Mouse (Mus musculus) embryonic facial prominence, embryonic 12.5 days (tissue): ENCODE measurements around the gene Yaf2. TPM values are rescaled to one million over a fixed set of nuclear protein-coding genes. Genes with fewer than 3 reads are reported as not detected.

ENCODE experiments used
- ATAC-seq: fragments of 200-750 bp; cut with Nextera tagmentation; 2 replicates; pipeline ENCODE4 v1.8.0; 2017; ENCODE audit not compliant: insufficient number of reproducible peaks, insufficient read depth, low FRiP score, low TSS enrichment
- H3K27ac ChIP-seq: fragments of 300-500 bp; sonication (generic); 2 replicates; pipeline ENCODE4 v1.5.1; 2016; ENCODE audit warnings: mild to moderate bottlenecking
- H3K27me3 ChIP-seq: fragments of 300-500 bp; sonication (generic); 2 replicates; pipeline ENCODE4 v1.6.1; 2016; ENCODE audit warnings: mild to moderate bottlenecking, moderate library complexity
- H3K36me3 ChIP-seq: fragments of 300-500 bp; sonication (generic); 2 replicates; pipeline ENCODE4 v1.6.1; 2016; ENCODE audit warnings: mild to moderate bottlenecking
- H3K4me1 ChIP-seq: fragments of 300-500 bp; sonication (generic); 2 replicates; pipeline ENCODE4 v1.6.1; 2016
- H3K4me2 ChIP-seq: fragments of 300-500 bp; sonication (generic); replicated peaks from 2 replicates; pipeline ENCODE4 v1.6.1; 2016; ENCODE audit warnings: mild to moderate bottlenecking, moderate library complexity
- H3K4me3 ChIP-seq: fragments of 300-500 bp; sonication (generic); 2 replicates; pipeline ENCODE4 v1.5.1; 2016; ENCODE audit warnings: mild to moderate bottlenecking
- H3K9ac ChIP-seq: fragments of 300-500 bp; sonication (generic); 2 replicates; pipeline ENCODE4 v1.6.1; 2016; ENCODE audit warnings: mild to moderate bottlenecking, moderate library complexity
- H3K9me3 ChIP-seq: fragments of 300-500 bp; sonication (generic); 2 replicates; pipeline ENCODE4 v1.6.1; 2016; ENCODE audit warnings: mild to moderate bottlenecking, moderate library complexity
- WGBS: fragments of 180-500 bp; shearing (Covaris S2); methylation state at CpG from one replicate; pipeline ENCODE4 v1.1.7; 2016; 5-methylcytosine and 5-hydroxymethylcytosine counted together
- polyA plus RNA-seq: library from polyadenylated mRNA; unstranded; fragments of >200 nt; fragmentation: Nextera tagmentation; extraction: Ambion mirVana; gene quantifications from 2 replicates; pipeline ENCODE4 v1.2.1, GENCODE M21; 2016

Gene Yaf2
- polyA plus RNA-seq, 1 experiment from 2014 or later, result 68.5 TPM

DNA sequence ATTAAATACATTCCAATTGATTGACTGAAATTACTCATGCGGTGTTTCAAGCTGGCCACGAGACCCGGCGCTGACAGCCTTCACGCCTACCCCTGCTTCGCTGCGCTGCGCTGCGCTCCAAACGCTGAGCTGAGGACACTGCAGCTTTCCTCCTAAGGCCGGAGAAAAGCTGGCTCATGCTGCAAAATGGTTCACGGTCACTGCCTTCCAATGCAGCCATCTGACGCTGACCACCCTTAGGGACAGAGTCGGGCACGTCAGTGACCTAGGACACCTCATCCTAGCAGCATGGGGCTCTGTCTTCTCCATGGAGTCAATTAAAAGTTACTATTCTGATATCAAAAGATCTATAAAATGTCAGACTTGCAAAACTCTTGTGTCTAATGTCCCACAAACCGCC is 70.4 kb downstream of the Yaf2 start:
- Histone ChIP-seq H3K36me3 (0 out of 2 replicates have a peak, but pooled peaks cover 2% of the 10 kb centered on the region), H3K4me2 (no peak overlapping the region), H3K27me3 (no peaks in the 10 kb centered on the region), H3K4me3 (no peak overlapping the region), H3K9ac (no peak overlapping the region), H3K9me3 (no peaks in the 10 kb centered on the region), H3K4me1 (0 out of 2 replicates have a peak, but pooled peaks cover 12% of the 10 kb centered on the region), H3K27ac (no peak overlapping the region)
- no peak for ATAC-seq
- WGBS, result 73% methylated on average over 16 of the region's 16 CpGs

DNA sequence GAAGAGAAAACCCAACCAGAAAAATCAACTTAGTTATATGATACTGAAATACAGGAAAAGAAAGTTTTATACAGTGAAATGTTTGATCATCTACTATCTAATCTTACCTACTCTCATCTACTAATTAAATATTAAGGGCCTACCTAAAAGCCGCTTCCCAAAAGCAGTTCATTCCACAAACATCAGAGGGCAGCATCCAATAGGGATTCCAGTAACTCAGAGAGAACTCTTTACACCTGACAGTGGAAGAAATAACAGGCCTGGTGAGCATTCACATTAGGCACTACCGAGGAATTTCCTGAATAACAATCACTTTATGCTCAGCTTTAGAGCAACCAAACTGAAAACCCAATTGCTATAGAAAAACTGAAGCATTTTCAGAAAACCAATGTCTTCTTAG is 71.0 kb downstream of the Yaf2 start:
- H3K9me3 ChIP-seq, result no peaks in the 10 kb centered on the region
- H3K27me3 ChIP-seq, result no peaks in the 10 kb centered on the region
- 0 out of 2 replicates have a peak, but pooled peaks cover 11% of the 10 kb centered on the region for H3K4me1 ChIP-seq
- no peak overlapping the region for H3K4me3 ChIP-seq
- H3K4me2 ChIP-seq, result no peak overlapping the region
- 0 out of 2 replicates have a peak, but pooled peaks cover 4% of the 10 kb centered on the region for H3K36me3 ChIP-seq
- 54% methylated on average over 2 of the region's 2 CpGs for WGBS
- H3K27ac ChIP-seq, result no peak overlapping the region
- no peak overlapping the region for H3K9ac ChIP-seq
- no peak for ATAC-seq

DNA sequence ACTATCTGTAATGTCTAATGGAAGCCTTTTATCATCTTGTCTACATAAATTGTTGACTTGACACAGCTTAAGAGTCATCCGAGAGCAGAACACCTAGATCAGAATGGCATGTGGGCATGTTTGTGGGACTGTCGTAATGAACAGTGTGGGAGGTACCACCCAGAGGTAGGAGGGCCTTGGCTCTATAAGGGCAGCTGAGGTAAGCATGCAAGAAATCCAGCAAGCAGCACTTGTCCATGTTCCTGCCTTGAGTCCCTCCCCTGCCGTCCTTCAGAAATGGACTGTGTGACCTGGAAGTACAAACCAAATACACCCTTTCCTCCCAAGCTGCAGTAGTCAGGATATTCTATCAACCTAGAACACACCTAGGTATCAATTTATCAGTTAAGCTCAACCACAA is 71.5 kb downstream of the Yaf2 start:
- Histone ChIP-seq H3K36me3 (0 out of 2 replicates have a peak, but pooled peaks cover 4% of the 10 kb centered on the region), H3K4me2 (no peak overlapping the region), H3K27ac (no peak overlapping the region), H3K4me1 (0 out of 2 replicates have a peak, but pooled peaks cover 10% of the 10 kb centered on the region), H3K27me3 (no peaks in the 10 kb centered on the region), H3K4me3 (no peak overlapping the region), H3K9ac (no peak overlapping the region), H3K9me3 (no peaks in the 10 kb centered on the region)
- WGBS, result 79% methylated on average over 3 of the region's 3 CpGs
- no peak for ATAC-seq

DNA sequence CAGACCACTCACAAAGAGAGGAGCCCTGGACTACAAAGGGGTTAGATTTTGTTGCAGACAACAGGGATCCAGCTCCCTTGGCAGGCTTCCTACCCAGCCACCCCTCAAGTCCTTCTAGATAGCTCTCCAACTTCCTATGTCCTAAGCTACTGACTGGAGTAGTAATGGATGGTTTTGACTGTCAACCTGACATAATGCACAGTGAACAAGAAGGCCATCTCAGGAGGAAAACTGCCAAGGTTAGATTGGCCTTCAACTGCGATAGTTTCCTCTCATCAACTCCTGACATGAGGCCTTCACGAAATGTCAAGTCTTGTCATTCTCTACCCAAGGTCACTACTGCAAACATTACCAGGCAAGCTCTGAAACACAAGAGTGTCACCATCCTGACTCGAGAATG is 72.5 kb downstream of the Yaf2 start:
- Histone ChIP-seq H3K4me1 (0 out of 2 replicates have a peak, but pooled peaks cover 10% of the 10 kb centered on the region), H3K36me3 (0 out of 2 replicates have a peak, but pooled peaks cover 4% of the 10 kb centered on the region), H3K27me3 (no peaks in the 10 kb centered on the region), H3K9ac (no peak overlapping the region), H3K9me3 (no peaks in the 10 kb centered on the region), H3K27ac (no peak overlapping the region), H3K4me3 (no peak overlapping the region), H3K4me2 (no peak overlapping the region)
- ATAC-seq, result no peak
- 85% methylated on average over 3 of the region's 3 CpGs for WGBS

DNA sequence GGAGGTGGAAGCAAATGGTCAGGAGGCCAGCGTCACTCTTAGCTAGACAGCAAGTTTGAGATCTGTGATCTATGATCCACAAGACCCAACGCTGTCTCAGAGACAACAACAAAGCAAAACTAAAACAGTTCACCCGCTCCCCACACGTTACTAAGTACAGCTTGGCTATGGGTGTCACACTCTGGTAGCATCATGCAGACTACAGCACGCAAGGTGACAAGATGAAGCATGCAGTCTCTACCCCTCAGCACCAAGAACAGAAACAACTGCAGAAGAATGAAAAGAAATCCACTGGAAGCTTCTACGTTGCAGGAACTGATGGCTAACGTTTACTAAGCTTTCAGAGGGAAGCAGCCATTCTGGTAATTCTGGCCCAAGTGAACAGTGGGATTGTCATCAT is 73.2 kb downstream of the Yaf2 start:
- Histone ChIP-seq H3K27me3 (no peaks in the 10 kb centered on the region), H3K4me2 (no peak overlapping the region), H3K27ac (no peak overlapping the region), H3K36me3 (peaks cover 8% of the 10 kb centered on the region; the same call in 1 of the 2 replicates), H3K9ac (no peak overlapping the region), H3K9me3 (no peaks in the 10 kb centered on the region), H3K4me3 (no peak overlapping the region), H3K4me1 (0 out of 2 replicates have a peak, but pooled peaks cover 10% of the 10 kb centered on the region)
- no peak for ATAC-seq
- 87% methylated on average over 7 of the region's 7 CpGs for WGBS

DNA sequence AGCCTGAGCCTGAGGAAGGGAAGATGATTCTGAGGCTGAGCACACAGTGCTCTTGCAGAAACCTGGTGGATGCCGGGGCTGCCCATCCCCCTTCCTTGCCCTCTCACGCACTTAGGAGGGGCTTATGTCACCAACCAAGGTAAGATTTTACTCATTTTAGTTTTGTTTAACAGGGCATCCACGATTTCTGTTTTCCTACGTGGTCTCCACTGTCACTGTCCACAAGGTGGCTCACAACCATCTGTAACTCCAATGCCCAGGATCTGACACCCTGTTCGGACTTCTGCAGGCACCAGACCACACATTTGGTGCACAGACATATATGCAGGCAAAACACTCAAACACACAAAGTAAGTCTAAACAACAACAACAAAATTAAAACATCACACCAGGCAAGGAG is 73.9 kb downstream of the Yaf2 start:
- WGBS, result 60% methylated on average over 5 of the region's 5 CpGs
- Histone ChIP-seq H3K27me3 (no peaks in the 10 kb centered on the region), H3K9ac (no peak overlapping the region), H3K9me3 (no peaks in the 10 kb centered on the region), H3K4me2 (no peak overlapping the region), H3K27ac (0 out of 2 replicates have a peak overlapping the region, but pooled peaks have one; percentile 6), H3K4me3 (no peak overlapping the region), H3K36me3 (peaks cover 16% of the 10 kb centered on the region), H3K4me1 (0 out of 2 replicates have a peak, but pooled peaks cover 10% of the 10 kb centered on the region)
- ATAC-seq, result no peak

DNA sequence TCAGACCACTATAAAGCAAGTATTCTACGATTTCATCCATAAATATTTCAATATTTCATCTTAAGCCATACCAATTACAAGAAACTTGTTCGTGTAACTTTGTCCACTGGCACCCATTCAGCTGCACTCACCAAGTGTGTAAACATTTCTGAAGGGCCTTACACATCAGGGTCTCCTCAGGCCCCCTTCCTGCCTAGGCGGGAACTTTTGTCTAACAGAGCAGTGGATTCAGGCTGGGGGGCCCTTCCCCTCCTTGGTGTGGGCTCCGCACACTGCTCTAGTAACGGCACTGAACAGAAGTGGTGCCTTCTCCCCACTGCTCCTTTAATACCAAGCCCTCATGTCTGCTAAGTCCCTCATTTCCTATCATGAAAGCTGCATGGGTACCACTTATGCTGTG is 74.5 kb downstream of the Yaf2 start:
- H3K9me3 ChIP-seq, result no peaks in the 10 kb centered on the region
- H3K9ac ChIP-seq, result no peak overlapping the region
- H3K27me3 ChIP-seq, result no peaks in the 10 kb centered on the region
- H3K4me1 ChIP-seq, result 0 out of 2 replicates have a peak, but pooled peaks cover 7% of the 10 kb centered on the region
- 0 out of 2 replicates have a peak overlapping the region, but pooled peaks have one; percentile 6 for H3K27ac ChIP-seq
- 94% methylated on average over 5 of the region's 5 CpGs for WGBS
- no peak overlapping the region for H3K4me3 ChIP-seq
- no peak overlapping the region for H3K4me2 ChIP-seq
- H3K36me3 ChIP-seq, result peaks cover 20% of the 10 kb centered on the region
- ATAC-seq, result no peak

DNA sequence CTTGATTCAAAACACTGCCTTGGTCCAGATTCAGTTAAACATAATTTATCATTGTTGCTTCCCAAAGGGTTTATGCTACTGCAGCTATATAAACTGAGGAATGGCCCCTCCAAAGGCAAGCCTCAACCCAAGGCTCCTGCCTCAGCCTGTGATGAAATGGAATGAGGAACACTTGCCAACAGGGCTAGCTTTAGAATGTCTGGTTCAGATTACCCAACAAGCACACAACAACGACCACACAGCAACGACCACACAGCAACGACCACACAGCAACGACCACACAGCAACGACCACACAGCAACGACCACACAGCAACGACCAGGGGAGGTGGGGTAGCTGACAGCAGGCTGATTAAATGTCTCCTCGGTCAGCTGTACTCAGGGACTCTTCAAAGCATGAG is 76.8 kb downstream of the Yaf2 start:
- Histone ChIP-seq H3K4me3 (no peak overlapping the region), H3K4me1 (peaks cover 9% of the 10 kb centered on the region; the same call in 1 of the 2 replicates), H3K36me3 (peaks cover 28% of the 10 kb centered on the region), H3K9ac (no peak overlapping the region), H3K27ac (no peak overlapping the region), H3K4me2 (no peak overlapping the region), H3K9me3 (no peaks in the 10 kb centered on the region), H3K27me3 (no peaks in the 10 kb centered on the region)
- WGBS, result 76% methylated on average over 8 of the region's 8 CpGs
- no peak for ATAC-seq

DNA sequence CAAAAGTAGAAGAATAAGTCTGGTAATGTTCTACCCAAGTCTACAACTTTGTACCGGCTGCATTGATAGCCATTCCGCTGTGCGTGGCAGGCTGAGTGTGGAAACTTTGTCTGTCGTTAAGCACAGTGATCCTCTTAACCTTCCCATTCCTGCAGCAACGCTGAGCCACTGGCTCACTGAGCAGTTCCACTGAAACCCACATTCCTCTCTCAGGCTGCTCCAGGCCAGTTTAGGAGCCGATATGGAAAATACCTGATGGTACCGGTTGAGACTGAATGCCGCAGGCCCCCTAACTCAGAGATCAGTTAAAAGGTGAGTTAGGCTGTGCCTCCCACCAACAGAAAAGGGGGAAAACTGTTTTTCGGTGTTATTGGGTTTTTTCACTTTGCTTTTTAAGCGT is 81.4 kb downstream of the Yaf2 start:
- no peak overlapping the region for H3K9ac ChIP-seq
- H3K4me2 ChIP-seq, result no peak overlapping the region
- H3K36me3 ChIP-seq, result peaks cover 36% of the 10 kb centered on the region
- H3K4me3 ChIP-seq, result no peak overlapping the region
- WGBS, result 33% methylated on average over 10 of the region's 10 CpGs
- no peak for ATAC-seq
- H3K27ac ChIP-seq, result no peak overlapping the region
- no peaks in the 10 kb centered on the region for H3K27me3 ChIP-seq
- H3K9me3 ChIP-seq, result no peaks in the 10 kb centered on the region
- H3K4me1 ChIP-seq, result peaks cover 6% of the 10 kb centered on the region; the same call in 1 of the 2 replicates

DNA sequence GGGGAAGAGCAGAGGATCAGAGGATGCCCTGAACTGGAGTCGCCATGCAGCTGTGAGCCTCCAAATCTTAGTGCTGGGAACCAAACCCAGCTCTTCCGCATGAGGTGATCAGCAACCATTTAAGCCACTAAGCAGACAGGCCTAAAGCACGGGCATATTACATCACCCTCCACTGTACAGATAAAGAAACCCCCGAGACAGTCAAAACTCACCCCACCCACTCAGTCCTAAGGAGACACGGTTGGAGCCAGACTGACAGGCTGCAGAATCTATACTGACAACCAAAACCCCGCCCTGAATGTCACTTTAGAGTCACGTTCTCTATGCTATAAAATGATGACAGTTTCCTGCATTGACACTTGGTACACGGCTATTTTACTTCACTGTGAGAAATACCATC is 83.6 kb downstream of the Yaf2 start:
- Histone ChIP-seq H3K27me3 (no peaks in the 10 kb centered on the region), H3K4me2 (no peak overlapping the region), H3K4me3 (no peak overlapping the region), H3K9me3 (no peaks in the 10 kb centered on the region), H3K27ac (no peak overlapping the region), H3K36me3 (peaks cover 33% of the 10 kb centered on the region), H3K9ac (no peak overlapping the region), H3K4me1 (peaks cover 6% of the 10 kb centered on the region; the same call in 1 of the 2 replicates)
- ATAC-seq, result no peak
- 80% methylated on average over 8 of the region's 8 CpGs for WGBS

DNA sequence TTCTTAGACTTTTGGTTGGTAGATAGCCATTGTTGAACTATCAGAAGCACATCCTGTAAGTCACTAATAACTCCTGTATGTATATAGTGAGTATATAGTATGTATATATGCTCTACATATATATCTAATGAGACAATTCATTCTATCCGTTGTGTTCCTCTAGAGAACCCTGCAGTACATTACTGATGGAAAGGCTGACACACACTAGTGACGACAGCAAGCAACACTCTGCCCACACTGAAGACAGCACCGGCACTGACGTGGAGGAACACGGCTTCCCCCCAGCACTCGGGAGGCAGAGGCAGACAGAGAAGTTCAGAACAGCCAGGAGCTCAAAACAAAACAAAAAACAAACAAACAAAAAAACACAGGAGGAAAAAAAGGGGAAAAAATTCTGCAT is 84.3 kb downstream of the Yaf2 start:
- no peaks in the 10 kb centered on the region for H3K9me3 ChIP-seq
- ATAC-seq, result no peak
- no peak overlapping the region for H3K9ac ChIP-seq
- no peak overlapping the region for H3K4me3 ChIP-seq
- H3K27ac ChIP-seq, result no peak overlapping the region
- H3K4me1 ChIP-seq, result peaks cover 6% of the 10 kb centered on the region; the same call in 1 of the 2 replicates
- peaks cover 28% of the 10 kb centered on the region for H3K36me3 ChIP-seq
- 72% methylated on average over 6 of the region's 6 CpGs for WGBS
- no peaks in the 10 kb centered on the region for H3K27me3 ChIP-seq
- H3K4me2 ChIP-seq, result no peak overlapping the region

DNA sequence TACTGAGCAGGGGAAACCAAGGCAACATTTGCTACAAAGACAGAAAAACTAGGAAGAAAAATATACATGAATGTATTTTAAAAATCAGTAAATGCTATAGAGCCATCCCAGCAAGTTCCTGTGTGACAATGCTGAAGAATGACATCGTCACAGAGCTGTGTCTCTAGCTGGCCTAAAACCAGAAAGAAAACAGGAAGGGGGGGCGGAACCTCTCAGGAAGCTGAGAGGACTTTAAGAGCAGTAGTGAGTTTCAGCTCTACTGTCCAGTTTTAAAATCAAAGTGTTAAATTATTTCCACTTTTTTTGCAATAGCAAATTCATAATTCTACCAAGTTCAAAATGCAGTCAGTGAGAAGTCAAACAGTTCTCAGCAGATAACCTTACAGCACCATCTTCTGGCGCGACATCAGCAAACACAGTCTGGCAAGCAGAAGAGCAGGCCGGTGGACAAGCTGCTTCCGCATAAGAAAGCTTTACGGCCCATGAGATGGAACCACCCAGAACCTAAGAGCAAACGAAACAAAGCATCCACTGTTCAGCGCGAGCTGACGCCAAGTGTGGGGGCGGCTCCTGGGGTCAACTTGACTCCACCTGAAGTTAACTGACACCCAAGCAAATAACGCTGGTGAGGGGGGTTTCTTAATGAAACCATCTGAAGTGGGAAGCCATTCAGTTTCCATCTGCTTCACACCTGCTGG is 85.0 kb downstream of the Yaf2 start:
- WGBS, result 40% methylated on average over 13 of the region's 13 CpGs
- H3K27me3 ChIP-seq, result no peaks in the 10 kb centered on the region
- ATAC-seq, result no peak
- no peak overlapping the region for H3K27ac ChIP-seq
- no peaks in the 10 kb centered on the region for H3K9me3 ChIP-seq
- no peak overlapping the region for H3K4me3 ChIP-seq
- H3K4me1 ChIP-seq, result peaks cover 6% of the 10 kb centered on the region; the same call in 1 of the 2 replicates
- peaks cover 26% of the 10 kb centered on the region for H3K36me3 ChIP-seq
- H3K4me2 ChIP-seq, result no peak overlapping the region
- H3K9ac ChIP-seq, result no peak overlapping the region
